Mouse (Mus musculus) CD8-positive naive resting alpha-beta T cell, adult 2 months (primary cell): ENCODE results near the gene Pdia3.
"Not testable (repeated sequence)": the region's sequence is repeated elsewhere in the genome, so short reads cannot be mapped to it uniquely, and the experiment has no call there.

Source experiments
- DNase-seq, 2 experiments: peaks; one replicate each; pipeline ENCODE4 v3.0.0; 2022; ENCODE audit warnings: low read depth in 2 of 2, low spot score in 2 of 2

Gene Pdia3

DNA sequence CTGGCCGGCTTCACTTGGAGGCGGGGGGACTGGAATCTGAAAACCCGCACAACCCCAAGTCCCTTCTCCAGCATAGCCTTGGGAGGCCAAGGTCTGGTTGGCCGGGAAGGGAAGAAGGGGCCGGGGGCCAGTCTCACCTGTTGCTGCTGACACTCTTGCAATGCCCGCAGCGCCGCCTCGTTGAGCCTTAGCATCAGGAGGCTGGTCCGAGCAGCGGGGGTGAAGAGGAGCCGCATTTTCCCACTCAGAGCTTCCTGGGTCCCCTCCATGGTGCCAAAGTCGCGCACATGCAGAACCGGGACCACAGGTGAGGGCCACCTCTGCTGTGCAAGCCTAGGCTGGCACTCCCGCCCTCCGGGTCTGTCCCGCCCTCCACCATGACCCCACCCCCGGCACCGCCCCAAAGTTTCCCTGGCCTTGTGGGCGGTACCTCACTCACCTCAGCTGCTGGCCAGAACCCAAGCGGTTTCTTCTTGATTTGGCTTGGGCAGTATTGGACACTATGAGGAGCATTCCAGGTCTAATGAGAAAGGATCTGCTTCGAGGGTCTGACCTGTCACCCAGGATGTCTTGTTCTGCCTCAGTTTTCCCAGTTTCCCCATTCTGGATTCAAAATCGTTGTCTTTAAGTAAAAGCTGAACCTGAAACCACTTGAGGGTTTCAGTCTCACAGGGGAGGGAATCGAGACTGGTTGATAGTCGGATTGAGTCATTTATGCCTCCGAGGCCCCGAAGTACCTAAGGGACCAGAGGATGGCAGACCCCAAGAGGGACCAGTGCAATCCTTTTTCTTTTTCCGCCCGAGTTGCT is 28.9 kb downstream of the Pdia3 start:
- DNase-seq, result peak; percentile 43 to 56

DNA sequence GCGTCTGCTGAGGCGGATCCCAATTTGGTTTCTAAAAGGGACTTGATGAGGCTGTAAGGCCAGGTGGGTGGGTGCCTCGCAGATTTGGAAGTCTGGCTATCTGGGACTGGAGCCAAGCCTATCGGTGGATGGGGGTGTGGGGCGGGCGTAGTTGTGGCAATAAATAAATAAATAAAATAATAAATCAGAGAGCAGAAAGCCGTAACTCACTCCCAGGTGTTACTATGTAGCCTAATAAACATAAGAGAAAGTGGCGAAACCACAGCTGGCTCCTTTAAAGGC is 29.4 kb downstream of the Pdia3 start:
- DNase-seq, result no peak

DNA sequence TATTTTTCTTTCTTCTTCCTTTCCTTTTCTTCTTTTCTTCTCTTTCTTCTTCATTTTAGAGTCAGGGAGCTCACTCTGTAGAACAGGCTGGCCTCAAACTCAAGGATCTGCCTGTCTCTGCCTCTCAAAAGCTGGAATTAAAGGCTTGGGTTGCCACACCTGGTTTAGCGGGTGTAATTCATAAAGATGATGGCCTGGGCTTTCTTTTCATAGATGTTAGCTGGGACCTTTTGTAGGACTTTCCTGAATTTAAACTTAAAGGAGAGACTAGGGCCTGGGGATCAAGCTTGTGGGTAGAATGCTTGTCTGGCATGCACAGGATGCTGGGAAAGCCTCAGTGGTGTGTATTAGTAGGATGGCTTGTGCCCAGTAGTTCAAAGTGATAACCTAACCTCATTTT is 30.6 kb downstream of the Pdia3 start, which contains the start of gene Ell3:
Gene Ell3 (minus strand): TSS at position 101 of the 400 bp plus-strand sequence.
- no peak for DNase-seq

DNA sequence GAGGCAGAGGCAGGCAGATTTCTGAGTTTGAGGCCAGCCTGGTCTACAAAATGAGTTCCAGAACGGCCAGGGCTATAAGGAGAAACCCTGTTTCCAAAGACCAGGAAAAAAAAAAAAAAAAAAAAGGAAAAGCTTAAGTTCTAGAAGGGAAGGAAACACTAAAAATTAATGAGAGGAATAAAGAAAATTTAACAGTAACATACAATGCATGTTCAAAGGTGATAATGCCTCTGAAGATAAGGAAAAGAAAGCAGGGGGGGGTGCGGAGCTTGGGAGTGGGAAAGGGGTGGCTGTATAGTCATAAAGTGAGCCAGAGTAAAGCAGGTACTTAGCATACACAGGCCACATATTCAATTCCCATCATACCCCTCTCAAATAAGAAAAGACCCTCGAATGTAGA is 31.5 kb downstream of the Pdia3 start:
- no peak for DNase-seq

DNA sequence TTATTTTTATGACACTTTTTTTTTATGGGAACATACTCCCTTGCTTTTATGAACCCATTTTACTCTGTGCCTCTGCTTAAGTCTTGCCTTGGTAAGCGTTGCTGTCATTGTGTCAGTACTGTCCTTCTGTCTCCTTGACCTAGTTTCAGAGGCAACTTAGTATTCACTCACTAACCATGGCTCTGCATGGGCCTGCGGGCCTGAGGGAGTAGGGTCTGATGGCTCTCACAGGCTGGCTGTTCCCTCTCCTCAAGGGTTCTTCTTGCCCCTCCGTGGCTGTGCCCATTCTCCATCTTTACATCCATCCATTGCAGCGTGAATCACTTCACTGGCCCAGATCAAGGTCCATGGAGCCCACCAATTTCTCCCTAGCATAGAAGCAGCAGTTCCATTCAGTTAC is 32.9 kb downstream of the Pdia3 start:
- no peak for DNase-seq

DNA sequence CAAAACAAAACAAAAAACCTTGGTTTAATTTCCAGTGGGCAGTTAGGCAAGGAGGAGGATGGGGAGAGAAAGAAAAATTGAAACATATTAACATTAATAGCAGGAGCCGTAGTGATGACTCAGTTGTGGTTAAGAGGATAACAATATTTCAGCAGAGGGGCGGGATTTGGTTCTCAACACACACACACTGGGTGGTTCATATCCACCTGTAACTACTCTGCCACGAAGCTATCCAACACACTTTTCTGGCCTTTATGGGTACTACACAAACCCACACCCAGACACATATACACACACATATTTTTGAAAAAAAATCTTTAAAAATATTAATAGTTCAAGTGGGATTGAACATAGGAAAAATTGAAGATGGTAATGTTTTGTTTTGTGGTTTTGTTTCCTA is 33.4 kb downstream of the Pdia3 start:
- DNase-seq, result no peak

DNA sequence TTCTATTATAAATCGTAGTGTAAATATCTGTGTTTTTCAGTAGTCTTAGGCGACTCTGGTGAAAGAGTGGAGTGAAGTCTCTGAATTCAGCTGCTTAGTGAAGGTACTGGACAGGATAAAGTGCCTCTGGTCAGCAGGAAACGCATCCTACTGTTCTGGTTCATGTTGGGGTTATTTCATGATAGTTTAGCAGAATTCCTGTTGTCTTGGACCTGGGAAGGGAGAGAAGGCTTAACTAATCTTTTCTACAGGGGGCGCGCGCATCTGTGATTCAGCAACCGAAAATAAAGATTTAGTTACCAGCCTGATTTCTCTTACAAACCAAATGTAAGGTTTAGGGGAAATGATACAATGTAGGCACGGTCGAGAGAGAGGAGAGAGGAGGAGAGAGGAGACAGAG is 34.6 kb downstream of the Pdia3 start:
- peak in 1 of 2 experiments; percentile 45 for DNase-seq

DNA sequence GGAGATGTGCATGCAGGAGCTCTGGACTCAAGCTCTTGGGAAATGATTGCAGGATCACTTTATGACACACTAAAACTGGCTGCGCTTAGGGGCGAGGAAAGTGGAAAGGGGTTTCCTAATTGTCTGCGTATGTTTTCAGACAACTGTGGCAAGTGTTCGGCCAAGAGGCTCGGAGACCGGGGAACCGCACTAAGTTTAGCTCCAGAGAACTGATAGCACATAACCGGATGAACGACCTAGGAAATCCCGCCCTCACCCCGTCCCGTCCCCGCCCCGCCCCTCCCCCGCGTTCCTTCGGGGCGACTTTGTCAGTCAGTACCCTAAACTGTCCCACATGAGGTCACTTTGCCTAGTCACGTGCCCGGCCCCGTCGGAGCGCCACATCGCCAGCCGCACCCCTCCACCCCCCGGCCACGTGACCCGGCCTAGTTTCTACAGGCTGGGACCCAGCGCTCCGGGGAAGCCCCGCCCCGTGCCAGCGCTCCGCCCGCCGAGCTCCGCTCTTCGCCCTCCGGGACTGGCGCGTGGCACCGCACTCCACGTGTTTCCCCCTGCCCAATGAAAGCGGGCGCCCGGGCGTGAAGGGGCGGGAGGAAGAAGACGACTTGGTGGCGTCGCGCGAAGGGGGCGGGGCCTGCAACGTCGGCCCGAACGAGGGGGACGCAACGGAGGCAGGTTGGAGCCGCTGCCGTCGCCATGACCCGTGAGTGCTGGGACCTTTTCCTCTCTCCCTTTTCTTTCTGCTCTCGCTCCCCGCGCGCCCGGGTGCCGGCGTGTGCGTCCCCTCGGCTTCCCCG is 35.4 kb downstream of the Pdia3 start, which contains the start of gene Serf2:
Gene Serf2 (plus strand): TSS at position 457 of the 797 bp plus-strand sequence.
- peak; percentile 99 for DNase-seq

DNA sequence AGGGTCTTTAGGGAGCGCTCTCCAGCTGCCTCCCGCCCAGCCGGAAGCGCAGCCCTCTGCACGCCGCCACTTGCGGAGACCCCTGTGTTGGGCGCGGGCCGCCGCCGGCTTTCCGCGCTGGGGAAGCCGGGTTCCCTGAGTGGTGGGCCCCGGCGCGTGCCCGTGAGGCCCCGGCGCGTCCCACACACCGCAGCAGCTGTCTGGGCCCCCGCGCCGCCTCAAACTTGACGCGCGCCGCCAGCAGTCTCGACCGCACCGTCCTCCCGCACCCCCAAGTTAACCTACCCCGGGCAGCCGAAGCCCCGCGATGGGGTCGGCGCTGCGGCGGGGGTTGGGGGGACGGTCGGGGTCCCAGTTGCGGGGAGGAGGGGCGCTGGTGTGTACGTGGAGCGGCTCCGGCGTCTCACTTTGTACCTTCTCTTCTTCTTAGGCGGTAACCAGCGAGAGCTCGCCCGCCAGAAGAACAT is 36.0 kb downstream of the Pdia3 start:
- DNase-seq, result no peak

DNA sequence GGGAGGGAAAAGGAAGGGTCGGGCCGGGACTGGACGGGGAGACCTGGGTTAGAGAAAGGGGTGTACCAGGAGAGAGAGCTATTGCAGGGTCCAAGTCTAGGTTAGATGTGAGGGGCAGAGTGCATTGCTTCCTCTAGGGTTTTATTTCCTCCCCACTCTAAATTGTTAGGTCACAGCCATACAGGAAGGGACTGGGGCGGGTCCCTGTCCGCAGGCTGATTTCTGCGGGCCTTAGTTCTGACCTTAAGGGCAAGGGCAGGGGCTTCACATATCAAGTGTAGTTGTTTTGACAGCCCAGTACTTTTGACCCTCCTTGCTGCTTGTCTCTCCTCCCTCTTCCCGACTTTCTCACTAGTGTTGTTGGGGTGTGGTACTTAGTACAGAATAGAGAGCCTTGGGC is 36.5 kb downstream of the Pdia3 start:
- DNase-seq, result no peak

DNA sequence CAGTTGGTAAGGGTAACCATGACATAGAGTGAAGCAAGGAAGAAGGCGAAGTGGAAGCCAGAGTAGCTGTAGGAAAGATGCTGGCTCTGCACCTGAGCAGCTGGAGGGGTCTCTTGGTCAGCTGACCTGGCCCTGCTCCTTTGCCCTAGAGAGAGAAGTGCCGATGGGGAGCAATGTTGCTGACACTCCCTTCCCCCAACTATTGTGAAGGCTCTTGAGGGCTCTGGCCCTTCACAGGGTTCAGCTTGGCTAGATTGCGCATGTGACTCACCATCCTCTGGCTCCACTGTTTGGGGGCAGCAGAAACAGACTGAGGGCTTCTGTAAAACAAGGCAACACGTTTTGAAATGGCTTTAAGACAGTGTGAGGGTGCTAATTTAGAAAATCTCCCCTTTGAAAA is 38.8 kb downstream of the Pdia3 start:
- no peak for DNase-seq

DNA sequence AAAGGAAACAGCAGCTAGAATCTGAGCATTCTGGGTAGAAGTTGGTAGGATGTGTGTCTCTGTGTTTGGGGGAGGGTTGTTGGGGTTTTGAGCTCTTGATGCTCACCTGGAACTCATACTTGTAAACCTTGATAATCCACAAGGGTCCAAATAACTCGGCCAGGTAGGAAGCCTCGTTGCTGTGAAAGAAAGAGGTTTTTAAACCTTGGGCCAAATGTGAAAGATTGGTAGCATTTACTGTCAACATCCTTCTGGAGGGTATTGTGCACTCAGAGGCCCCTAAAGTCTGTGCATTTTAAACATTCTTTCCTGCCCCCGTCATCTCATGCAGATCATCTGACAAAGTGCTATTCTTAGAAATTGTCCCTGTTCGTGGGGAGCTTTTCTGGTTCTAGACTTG is 39.4 kb downstream of the Pdia3 start, which contains the start of gene Hypk:
Gene Hypk (plus strand): TSS at position 301 of the 400 bp plus-strand sequence.
- no peak for DNase-seq

DNA sequence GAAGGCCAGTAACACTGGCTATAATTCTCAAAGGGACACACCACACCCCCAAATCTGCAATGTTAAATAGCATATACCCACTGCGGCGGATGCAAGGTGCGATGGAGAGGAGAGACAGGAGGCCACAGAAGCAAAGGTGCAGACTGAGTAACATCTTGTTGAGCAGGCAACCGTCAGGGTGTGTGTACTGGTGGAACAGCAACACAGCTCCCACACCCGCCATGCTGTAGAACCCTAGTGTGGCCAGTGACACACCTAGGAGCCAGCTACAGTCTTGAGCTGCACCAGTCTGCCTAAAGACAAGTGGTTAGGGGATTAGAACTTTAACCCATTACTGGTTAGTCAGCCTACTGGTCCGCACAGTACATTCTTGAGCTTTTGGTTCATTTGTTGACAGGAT is 40.3 kb downstream of the Pdia3 start:
- DNase-seq, result no peak

DNA sequence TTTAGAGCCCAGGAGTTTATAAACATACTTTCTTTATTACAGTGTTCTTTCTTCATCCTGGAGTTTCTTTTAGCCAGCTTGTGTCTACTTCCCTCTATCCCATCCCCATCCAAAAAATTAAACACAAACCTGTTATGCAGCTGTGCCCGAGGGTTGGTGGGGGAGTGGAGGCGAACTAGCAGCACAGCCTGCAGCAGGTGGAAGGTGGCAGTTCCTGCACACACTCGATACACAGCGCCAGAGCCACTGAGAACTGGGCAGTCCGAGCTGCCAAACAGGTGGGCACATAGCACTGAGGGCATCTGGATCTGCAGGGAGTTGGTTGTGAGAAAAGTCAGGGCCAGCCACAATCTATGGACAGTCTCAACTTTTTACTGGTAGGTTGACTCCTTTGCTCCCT is 42.0 kb downstream of the Pdia3 start:
- DNase-seq, result no peak

DNA sequence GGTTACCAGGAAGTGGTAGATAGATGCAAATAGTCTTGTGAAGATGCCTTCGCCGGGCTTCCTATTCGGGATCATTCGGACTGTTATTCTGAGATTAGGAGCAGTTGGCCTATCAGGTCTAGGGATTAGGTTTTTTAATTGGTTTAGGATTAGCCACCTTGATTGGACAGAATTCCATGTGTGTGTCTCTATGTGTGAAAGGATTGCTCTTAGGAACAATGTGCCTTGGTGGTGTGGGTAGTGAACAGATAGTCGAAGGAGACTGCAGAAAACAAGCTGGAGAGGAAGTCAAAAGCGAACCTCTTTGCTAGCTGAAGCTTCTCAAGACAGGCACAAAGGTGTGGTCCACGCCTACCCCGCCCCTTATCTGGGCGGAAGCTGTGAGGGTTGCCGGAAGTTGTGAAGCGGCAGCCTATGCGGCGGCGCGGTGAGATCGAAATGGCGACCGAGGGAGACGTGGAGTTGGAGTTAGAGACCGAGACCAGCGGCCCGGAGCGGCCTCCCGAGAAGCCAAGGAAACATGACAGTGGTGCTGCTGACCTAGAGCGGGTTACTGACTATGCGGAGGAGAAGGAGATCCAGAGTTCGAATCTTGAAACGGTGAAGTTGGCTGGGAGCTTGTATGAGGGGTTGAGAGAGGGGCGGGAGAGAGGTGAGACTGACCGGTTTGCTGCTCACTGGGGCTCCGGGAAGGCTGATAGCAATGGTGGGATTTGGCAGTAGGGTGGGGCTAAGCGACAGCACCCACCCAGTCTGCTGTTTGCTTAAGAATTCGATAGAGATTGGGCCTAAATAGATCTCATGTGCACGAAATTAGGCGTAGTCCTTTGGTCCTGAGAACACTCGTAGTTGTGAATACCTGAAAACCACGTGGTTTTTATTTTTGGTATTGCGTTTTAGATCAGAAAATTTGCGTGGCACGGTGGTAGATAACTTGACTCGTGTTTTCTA is 43.4 kb downstream of the Pdia3 start, which contains the start of gene Serinc4:
Gene Serinc4 (minus strand): TSS at position 90 of the 951 bp plus-strand sequence.
- peak; percentile 84 to 85 for DNase-seq

DNA sequence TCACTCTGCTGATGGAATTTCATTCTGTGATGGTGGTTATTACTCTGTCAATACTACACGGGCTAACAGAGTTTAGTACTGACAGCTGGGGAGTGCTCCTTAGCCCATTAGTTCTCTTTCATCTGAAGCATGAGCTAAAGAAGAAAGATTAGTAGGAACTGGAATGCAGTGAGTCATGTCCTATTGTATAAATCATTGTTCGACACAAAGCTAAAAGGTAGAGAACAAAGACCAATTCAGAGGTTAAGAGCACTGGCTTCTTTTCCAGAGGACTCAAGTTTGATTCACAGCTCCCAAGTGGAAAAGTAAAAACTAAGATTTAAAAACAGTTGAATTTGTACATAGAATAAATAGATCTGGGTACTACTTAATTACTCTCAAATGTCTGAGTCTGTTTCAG is 46.5 kb downstream of the Pdia3 start:
- DNase-seq, result no peak

DNA sequence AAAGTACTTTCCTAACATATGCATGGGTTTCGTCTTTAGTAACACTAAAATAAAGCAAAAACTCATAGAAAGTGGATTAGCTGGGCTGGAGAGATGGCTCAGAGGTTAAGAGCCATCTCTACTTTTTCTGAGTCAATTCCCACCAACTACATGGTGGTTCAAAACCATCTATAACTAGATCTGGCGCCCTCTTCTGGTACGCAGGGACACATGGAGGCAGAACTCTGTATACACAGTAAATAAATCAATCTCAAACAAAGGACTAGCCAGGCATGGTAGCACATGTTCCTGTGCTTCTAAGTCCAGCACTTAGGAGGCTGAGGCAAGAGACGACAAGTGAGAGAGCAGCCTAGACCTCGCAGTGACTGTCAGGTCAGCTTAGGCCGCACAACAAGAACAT is 55.4 kb downstream of the Pdia3 start:
- not testable (repeated sequence) for DNase-seq

DNA sequence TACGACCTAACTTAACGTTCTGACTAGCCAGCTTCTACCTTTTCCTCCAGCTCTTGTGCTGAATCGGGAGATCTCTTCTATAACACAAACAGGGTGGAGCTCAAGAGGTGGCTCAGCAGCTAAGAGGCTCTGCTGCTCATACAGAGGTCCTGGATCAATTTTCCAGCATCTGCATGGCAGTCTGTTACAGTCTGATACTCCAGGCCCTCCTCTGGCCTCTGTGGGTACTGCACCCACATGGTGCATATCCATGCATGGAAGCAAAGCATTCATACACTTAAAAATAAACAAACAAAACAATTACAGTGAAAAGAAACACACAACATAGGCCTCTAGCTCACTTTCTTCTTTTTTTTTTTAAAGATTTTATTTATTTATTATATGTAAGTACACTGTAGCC is 59.2 kb downstream of the Pdia3 start:
- DNase-seq, result not testable (repeated sequence)

DNA sequence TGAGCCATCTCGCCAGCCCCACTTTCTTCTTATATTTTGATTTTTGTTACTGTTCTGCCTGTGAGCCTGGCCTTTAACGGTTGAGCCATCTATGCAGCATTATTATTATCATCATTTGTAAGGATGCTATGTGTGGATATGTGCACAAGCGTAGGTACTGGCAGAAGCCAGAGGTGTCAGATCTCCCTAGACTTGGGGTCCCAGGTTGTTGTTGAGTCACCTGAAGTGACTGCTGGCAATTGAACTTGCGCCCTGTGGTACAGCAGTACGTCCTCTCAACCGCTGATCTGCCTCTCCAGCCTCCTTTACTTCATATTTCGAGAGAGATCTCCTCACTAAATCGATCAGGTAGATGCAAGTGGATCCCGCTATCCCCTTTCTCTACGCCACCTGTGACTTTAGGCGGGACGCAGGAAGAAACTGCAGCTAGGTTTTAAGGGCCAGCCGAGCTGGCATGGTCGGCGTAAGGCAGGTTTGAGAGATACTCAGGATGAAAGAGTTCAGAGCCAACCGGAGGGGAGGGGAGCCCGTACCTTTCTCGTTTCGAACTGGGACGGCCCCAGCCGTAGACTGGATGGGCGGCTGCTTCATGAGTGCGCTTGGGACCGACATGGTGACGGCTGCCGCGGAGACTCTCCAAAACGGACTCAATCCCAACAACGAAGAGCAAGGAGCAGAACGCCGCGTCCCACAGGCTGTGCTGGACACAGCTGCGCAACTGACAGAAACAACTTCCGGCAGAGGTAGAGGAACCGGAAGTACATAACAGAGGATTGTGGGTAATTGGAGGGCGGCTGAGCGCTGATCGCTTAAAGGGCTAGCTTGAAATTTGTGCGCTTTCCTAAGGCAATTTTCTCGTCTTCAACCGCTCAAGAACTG is 60.0 kb downstream of the Pdia3 start, which contains the start of gene Mfap1b:
Gene Mfap1b (minus strand): TSS at position 767 of the 879 bp plus-strand sequence.
- DNase-seq, result peak; percentile 61 to 71

DNA sequence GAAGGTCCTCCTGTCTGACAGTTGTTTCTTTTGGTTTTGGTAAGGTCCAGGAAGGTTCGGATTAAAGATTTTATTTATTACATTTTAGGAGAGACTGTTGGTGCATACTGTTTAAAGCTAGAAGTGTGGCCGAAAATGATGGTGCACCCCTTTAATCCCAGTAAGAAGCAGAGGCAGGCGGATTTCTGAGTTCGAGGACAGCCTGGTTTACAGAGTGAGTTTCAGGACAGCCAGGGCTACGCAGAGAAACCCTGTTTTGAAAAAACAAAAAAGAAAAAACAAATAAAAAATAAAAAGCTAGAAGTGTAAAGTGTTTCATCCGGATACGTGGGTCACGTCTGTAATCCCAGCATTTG is 60.6 kb downstream of the Pdia3 start:
- no peak for DNase-seq
